Mouse (Mus musculus) midbrain, embryonic 13.5 days (tissue): ENCODE measurements around the gene Nav3. TPM values are rescaled to one million over a fixed set of nuclear protein-coding genes. Genes with fewer than 3 reads are reported as not detected.

ENCODE experiments used
- ATAC-seq: fragments of 200-750 bp; cut with Nextera tagmentation; 2 replicates; pipeline ENCODE4 v1.8.0; 2017; ENCODE audit warnings: mild to moderate bottlenecking, moderate TSS enrichment, moderate library complexity
- H3K27ac ChIP-seq: fragments of 300-500 bp; sonication (generic); 2 replicates; pipeline ENCODE4 v1.5.1; 2015; ENCODE audit warnings: inconsistent platforms, mild to moderate bottlenecking, moderate library complexity
- H3K27me3 ChIP-seq: fragments of 300-500 bp; sonication (generic); 2 replicates; pipeline ENCODE4 v1.6.1; 2015; ENCODE audit warnings: mild to moderate bottlenecking, inconsistent platforms
- H3K36me3 ChIP-seq: fragments of 300-500 bp; sonication (generic); 2 replicates; pipeline ENCODE4 v1.6.1; 2015; ENCODE audit warnings: mild to moderate bottlenecking, inconsistent platforms
- H3K4me1 ChIP-seq: fragments of 300-500 bp; sonication (generic); replicated peaks from 2 replicates; pipeline ENCODE4 v1.6.1; 2015; ENCODE audit warnings: inconsistent platforms
- H3K4me2 ChIP-seq: fragments of 300-500 bp; sonication (generic); replicated peaks from 2 replicates; pipeline ENCODE4 v1.6.1; 2015; ENCODE audit warnings: moderate library complexity, mild to moderate bottlenecking, inconsistent platforms
- H3K4me3 ChIP-seq: fragments of 300-500 bp; sonication (generic); replicated peaks from 2 replicates; pipeline ENCODE4 v1.5.1; 2015; ENCODE audit warnings: mild to moderate bottlenecking, inconsistent platforms
- H3K9ac ChIP-seq: fragments of 300-500 bp; sonication (generic); replicated peaks from 2 replicates; pipeline ENCODE4 v1.6.1; 2015; ENCODE audit warnings: mild to moderate bottlenecking, inconsistent platforms
- H3K9me3 ChIP-seq: fragments of 300-500 bp; sonication (generic); 2 replicates; pipeline ENCODE4 v1.6.1; 2016; ENCODE audit warnings: mild to moderate bottlenecking, inconsistent platforms
- WGBS: fragments of 180-500 bp; shearing (Covaris S2); methylation state at CpG from one replicate; pipeline ENCODE4 v1.1.7; 2015; 5-methylcytosine and 5-hydroxymethylcytosine counted together
- polyA plus RNA-seq: library from polyadenylated mRNA; unstranded; fragments of >200 nt; fragmentation: Nextera tagmentation; extraction: Ambion mirVana; gene quantifications from 2 replicates; pipeline ENCODE4 v1.2.1, GENCODE M21; 2015

The Nav3 gene
- polyA plus RNA-seq, 1 experiment from 2014 or later = 20.2 TPM

DNA sequence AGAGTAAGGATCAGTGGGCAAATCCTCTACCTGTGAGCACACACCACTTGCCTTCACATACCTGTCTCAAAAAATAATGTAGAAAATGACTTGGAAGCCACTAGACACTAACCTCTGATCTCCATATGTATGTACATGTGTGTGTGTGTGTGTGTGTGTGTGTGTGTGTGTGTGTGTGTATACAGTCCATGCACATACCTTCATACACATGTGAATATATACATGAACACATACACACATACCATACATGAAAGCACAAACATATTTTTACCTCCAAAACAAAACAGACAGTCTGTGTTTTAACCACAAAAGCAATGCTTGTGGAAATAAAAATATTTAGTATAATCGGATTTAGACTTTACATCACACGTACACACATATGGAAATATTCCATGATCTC lies 287.1 kb downstream of the Nav3 start:
- peaks cover 9% of the 10 kb centered on the region; the same call in 1 of the 2 replicates for H3K4me1 ChIP-seq
- no peak for ATAC-seq
- WGBS = 94% methylated on average over 2 of the region's 2 CpGs
- no peaks in the 10 kb centered on the region for H3K27me3 ChIP-seq
- no peaks in the 10 kb centered on the region for H3K36me3 ChIP-seq
- H3K4me3 ChIP-seq = no peak overlapping the region
- H3K9me3 ChIP-seq = no peaks in the 10 kb centered on the region
- H3K4me2 ChIP-seq = no peak overlapping the region
- no peak overlapping the region for H3K9ac ChIP-seq
- H3K27ac ChIP-seq = no peak overlapping the region

DNA sequence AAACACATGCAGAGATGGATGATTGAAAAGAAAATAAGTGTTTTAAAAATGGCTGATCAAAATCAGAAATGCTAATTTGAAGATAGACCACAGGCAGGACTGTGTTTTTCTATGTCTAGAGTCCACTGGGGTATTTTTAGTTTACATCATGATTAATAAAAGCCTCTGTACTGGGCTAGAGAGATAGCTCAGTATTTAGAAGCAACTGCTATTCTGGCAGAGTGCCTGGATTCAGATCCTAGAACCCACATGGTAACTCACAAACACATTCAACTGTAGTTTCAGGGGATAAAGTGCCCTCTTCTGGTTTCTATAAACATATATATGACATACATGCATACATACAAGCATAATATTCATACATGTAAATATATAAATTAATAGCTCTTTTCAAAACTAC lies 293.4 kb downstream of the Nav3 start:
- Histone ChIP-seq H3K4me1 (peaks cover 33% of the 10 kb centered on the region), H3K9me3 (no peaks in the 10 kb centered on the region), H3K27me3 (no peaks in the 10 kb centered on the region), H3K9ac (no peak overlapping the region), H3K36me3 (no peaks in the 10 kb centered on the region), H3K4me2 (no peak overlapping the region), H3K4me3 (no peak overlapping the region), H3K27ac (no peak overlapping the region)
- no peak for ATAC-seq

DNA sequence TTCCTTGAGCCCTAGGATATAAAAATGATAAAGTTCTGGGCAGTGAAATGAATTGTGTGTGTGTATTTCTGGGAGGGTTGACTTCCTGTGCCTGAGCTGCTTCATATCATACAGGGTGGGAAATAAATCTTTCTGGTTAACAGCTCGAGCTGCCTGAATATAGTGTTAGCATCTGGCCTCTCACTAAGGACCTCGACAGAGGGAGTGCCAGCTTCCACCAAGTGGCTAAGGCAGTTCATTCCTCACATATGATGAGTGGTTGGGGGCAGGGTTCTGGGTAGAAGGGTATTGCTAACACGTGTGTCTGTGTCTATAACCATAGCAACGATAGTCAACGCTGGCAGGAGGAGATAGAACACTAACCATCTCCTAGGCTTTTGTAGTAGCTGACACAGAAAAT lies 295.1 kb downstream of the Nav3 start:
- Histone ChIP-seq H3K27me3 (no peaks in the 10 kb centered on the region), H3K36me3 (no peaks in the 10 kb centered on the region), H3K4me3 (no peak overlapping the region), H3K9ac (no peak overlapping the region), H3K4me2 (no peak overlapping the region), H3K9me3 (no peaks in the 10 kb centered on the region), H3K4me1 (peaks cover 34% of the 10 kb centered on the region), H3K27ac (peak overlapping the region; percentile 67)
- 61% methylated on average over 5 of the region's 5 CpGs for WGBS
- ATAC-seq = peak; percentile 74

DNA sequence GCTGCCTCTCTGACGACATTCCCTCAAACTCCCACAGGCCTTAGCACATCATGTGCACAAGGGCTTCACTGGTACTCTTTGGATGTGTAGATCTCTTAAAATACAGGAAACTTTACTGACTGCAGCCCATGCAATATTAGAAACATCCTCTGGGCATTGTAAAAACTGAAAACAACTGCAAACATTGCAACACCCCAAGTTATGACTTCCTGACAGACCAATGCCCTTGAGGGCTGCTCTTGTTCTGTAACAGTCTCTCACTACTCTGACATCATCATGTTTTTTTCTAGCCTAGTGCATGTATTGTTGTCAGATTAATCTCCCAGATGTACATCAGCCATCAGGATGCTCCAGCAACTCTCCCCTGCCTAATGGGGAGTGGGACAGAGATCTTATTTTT lies 296.5 kb downstream of the Nav3 start:
- ATAC-seq = no peak
- Histone ChIP-seq H3K4me2 (no peak overlapping the region), H3K36me3 (no peaks in the 10 kb centered on the region), H3K27me3 (no peaks in the 10 kb centered on the region), H3K9ac (no peak overlapping the region), H3K4me3 (no peak overlapping the region), H3K27ac (peak overlapping the region; percentile 60), H3K9me3 (no peaks in the 10 kb centered on the region), H3K4me1 (peaks cover 42% of the 10 kb centered on the region)
- WGBS = 38% methylated on average over 1 of the region's 1 CpGs

DNA sequence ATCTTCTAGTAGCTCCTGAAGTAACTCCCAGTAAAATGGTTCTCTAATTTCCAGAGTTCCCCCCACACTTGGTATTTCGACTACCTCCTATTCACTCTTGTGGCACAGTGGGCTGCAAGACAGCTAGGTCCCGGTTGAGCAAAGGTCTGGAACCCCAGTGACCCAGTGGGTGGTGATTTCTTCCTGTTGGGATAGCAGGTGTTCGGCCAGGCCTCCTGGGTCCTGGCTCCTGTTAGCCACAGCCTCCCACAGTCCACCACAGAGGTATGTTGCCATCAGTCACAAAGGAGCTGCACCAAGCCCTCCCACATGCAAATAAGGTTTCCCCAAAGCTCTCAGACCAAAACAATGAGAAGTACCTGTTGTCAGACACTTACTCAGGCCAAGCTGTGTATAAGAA lies 297.9 kb downstream of the Nav3 start:
- Histone ChIP-seq H3K4me2 (no peak overlapping the region), H3K27ac (0 out of 2 replicates have a peak overlapping the region, but pooled peaks have one; percentile 3), H3K4me3 (no peak overlapping the region), H3K9ac (no peak overlapping the region), H3K4me1 (peaks cover 50% of the 10 kb centered on the region), H3K36me3 (no peaks in the 10 kb centered on the region), H3K9me3 (no peaks in the 10 kb centered on the region), H3K27me3 (no peaks in the 10 kb centered on the region)
- ATAC-seq = no peak
- WGBS = 50% methylated on average over 3 of the region's 3 CpGs

DNA sequence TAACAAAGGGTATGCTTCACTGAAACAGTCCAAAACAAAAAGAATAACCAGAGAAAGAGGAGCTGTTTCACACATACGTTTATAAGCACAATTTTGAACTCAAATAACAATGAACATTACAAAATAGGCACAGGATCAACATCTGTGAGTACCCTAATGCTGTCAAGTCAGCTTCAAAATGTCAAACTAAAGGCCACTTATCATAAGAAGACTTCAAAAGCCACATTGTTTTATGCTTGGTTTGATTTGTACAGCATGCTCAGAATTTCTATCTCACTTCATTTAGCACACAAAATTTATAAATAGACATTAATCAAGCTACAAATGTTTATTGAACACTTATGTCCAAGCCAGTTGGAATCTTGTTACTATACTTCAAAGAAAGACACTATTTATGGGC lies 299.6 kb downstream of the Nav3 start:
- no peaks in the 10 kb centered on the region for H3K9me3 ChIP-seq

DNA sequence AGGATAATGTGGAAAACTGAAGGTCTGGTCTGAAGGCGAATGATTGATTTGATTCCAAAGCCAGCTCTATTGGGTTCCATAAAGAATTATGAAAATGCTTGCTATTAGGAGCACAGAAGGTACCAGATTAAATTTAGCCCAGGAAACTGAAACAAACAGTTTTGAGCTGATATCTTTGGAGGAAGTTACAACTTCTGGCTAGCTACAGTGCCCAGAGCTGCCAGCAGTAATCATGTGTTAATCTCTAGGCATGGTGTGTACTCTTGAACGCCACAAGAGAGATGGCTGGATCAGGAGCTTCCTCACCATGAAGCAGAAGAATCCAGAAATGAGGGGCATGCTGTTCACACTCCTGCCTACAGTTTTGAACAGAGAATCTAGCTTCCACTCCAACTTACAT lies 300.5 kb downstream of the Nav3 start:
- WGBS = 77% methylated on average over 2 of the region's 2 CpGs
- no peak for ATAC-seq
- H3K27me3 ChIP-seq = no peaks in the 10 kb centered on the region
- no peak overlapping the region for H3K4me2 ChIP-seq
- no peak overlapping the region for H3K9ac ChIP-seq
- H3K4me1 ChIP-seq = peaks cover 39% of the 10 kb centered on the region
- H3K4me3 ChIP-seq = no peak overlapping the region
- H3K9me3 ChIP-seq = no peaks in the 10 kb centered on the region
- no peak overlapping the region for H3K27ac ChIP-seq
- no peaks in the 10 kb centered on the region for H3K36me3 ChIP-seq

More for the DNA sequence above, 299.6 kb downstream of the Nav3 start:
- no peak overlapping the region for H3K27ac ChIP-seq
- ATAC-seq = no peak
- H3K4me2 ChIP-seq = no peak overlapping the region
- H3K9ac ChIP-seq = no peak overlapping the region
- WGBS = 33% methylated on average over 1 of the region's 1 CpGs
- H3K36me3 ChIP-seq = no peaks in the 10 kb centered on the region
- H3K4me3 ChIP-seq = no peak overlapping the region
- peaks cover 47% of the 10 kb centered on the region for H3K4me1 ChIP-seq
- H3K27me3 ChIP-seq = no peaks in the 10 kb centered on the region

DNA sequence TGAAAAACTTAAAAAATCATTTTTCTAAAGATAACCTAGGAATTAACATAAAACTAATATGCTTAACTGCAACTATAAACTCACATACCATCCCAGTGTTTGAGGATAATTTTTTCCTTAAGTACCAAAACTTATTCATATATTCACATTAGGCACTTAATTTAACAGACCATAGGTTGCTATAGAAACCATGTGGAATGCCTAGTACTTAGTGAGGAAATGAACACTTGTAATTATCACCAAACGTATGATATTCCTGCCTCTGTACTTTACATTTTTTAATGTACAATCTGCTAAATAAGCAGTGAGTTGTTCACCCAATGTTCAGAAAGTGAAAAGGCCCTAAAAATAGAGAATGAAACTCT lies 301.1 kb downstream of the Nav3 start:
- Histone ChIP-seq H3K4me2 (no peak overlapping the region), H3K27ac (no peak overlapping the region), H3K4me1 (peaks cover 34% of the 10 kb centered on the region), H3K4me3 (no peak overlapping the region), H3K36me3 (no peaks in the 10 kb centered on the region), H3K9me3 (no peaks in the 10 kb centered on the region), H3K27me3 (no peaks in the 10 kb centered on the region), H3K9ac (no peak overlapping the region)
- peak; percentile 73 for ATAC-seq
- WGBS = 31% methylated on average over 1 of the region's 1 CpGs

DNA sequence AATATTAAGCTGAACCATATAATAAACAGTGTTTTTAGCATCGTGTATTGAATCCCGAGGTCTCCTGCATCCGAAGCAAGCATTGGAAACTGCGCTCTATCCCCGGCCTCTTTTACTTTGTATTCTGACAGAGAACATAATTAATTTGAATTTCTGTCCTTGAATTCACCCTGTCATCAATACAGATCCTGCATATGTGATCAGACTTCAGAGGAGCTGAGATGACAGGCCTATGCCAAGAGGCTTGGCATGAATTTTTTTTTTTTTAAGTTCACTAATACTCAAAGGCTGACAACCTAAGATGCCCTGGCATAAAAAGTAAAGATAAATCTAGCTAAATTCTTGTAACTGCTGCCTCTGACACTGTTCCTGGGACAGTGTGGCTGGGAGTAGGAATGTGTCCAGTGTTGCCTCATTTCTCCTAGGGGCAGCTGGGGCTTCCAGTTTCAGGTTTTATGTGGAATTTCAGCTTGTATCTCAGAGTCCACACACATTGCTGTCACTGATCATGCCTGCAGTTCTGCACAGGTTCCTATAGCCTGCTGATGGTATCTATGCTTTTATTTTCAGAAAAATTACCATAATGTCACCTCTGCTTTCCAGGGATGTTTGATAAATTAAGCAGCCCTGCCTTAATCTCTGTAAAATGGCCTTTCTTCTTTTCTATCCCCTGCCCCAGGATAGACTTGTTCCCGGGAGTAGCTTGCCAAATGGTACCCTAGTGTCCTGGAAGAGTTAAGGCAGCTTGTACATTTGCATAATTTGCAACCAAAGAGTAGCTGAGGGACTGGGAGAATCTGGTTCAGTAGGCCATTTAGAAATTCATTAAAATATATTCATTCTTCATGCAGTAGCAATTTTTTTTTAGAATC lies 301.8 kb downstream of the Nav3 start:
- H3K36me3 ChIP-seq = no peaks in the 10 kb centered on the region
- ATAC-seq = peak; percentile 89
- no peak overlapping the region for H3K4me2 ChIP-seq
- no peak overlapping the region for H3K4me3 ChIP-seq
- WGBS = 52% methylated on average over 6 of the region's 6 CpGs
- H3K27me3 ChIP-seq = no peaks in the 10 kb centered on the region
- H3K27ac ChIP-seq = peak overlapping the region; percentile 79
- no peak overlapping the region for H3K9ac ChIP-seq
- H3K9me3 ChIP-seq = no peaks in the 10 kb centered on the region
- H3K4me1 ChIP-seq = peaks cover 28% of the 10 kb centered on the region

DNA sequence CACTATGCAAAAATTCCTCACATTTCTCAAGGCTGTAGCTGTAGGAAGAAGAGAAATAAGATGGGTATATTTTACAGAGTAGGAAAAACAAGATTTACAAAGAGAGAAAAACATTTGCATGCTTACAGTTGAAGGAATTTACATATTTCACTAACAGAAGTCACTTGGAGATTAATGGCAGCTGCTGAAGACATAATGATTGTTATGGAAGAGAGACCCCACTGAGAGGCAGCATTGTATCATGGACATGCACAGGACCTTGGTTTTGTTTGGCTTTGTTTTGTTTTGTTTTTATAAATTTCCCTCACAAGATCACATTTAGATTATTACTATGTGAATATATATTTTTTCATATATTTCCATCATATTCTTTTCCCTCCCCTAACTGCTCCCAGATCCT lies 335.4 kb downstream of the Nav3 start:
- no peaks in the 10 kb centered on the region for H3K9me3 ChIP-seq
- H3K36me3 ChIP-seq = no peaks in the 10 kb centered on the region
- no peak for ATAC-seq
- no peaks in the 10 kb centered on the region for H3K27me3 ChIP-seq
- H3K4me1 ChIP-seq = peaks cover 6% of the 10 kb centered on the region
- no peak overlapping the region for H3K9ac ChIP-seq
- H3K4me2 ChIP-seq = no peak overlapping the region
- H3K27ac ChIP-seq = no peak overlapping the region
- H3K4me3 ChIP-seq = no peak overlapping the region

DNA sequence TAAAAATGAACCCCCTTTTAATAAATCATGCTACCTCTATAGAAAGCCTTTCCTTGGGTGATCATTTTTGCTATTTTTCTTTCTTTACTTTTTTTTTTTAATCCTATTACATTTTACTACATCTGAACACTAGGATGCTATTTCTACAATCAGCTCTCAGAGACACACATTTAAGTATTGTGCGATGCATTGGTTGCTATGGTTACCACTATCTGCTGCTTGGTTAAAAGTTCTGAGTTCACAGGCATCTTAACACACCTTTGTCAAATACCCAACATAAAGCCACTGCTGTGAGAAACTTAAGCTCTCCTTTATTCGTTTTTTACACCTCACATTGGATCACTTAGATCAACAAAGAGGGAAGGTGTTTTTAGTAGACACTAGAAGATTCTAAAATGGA lies 338.7 kb downstream of the Nav3 start:
- 62% methylated on average over 2 of the region's 2 CpGs for WGBS

DNA sequence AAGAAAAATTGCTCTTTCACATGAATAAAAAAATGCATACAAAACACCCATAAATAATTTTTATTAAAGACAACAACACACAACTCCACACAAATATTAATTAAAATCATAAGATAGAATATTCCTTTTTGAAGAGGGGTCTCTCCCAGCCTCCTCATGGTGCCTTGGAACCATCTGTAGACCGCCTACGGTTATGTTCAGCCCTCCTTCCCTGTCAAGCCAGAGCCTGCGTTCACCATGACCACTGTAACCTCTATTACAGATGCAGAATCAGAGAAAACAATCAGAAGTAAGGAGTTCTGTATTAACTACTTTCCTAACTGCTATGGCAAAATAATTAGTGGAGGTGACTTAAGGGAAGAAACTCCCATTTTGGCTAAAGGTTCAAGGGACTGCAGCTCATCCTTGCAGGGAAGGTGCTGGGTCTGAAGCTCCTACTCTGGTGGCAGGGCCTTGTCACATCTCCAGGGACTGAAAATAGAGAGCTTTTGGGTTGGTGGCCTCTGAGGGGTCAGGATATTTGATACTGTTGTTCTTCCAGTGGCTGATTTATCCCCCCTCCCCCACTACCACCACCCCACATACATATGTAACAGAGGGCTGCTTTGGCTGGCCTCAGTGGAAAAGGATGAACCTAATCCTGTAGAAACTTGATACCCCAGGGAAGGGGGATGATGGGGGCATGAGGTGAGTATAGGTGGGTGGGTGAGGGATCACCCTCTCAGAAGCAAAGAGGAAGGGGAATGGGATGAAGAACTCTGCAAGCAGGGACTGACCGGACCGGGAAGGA lies 343.1 kb downstream of the Nav3 start:
- no peak for ATAC-seq
- no peak overlapping the region for H3K9ac ChIP-seq
- no peak overlapping the region for H3K27ac ChIP-seq
- WGBS = 80% methylated on average over 5 of the region's 5 CpGs
- H3K4me2 ChIP-seq = no peak overlapping the region
- no peaks in the 10 kb centered on the region for H3K27me3 ChIP-seq
- H3K36me3 ChIP-seq = no peaks in the 10 kb centered on the region
- H3K4me3 ChIP-seq = no peak overlapping the region
- H3K9me3 ChIP-seq = no peaks in the 10 kb centered on the region
- 0 out of 2 replicates have a peak, but pooled peaks cover 3% of the 10 kb centered on the region for H3K4me1 ChIP-seq

More for the DNA sequence above, 338.7 kb downstream of the Nav3 start:
- H3K36me3 ChIP-seq = no peaks in the 10 kb centered on the region
- ATAC-seq = no peak
- no peaks in the 10 kb centered on the region for H3K27me3 ChIP-seq
- H3K4me3 ChIP-seq = no peak overlapping the region
- no peak overlapping the region for H3K4me2 ChIP-seq
- H3K27ac ChIP-seq = no peak overlapping the region
- no peak overlapping the region for H3K9ac ChIP-seq
- 0 out of 2 replicates have a peak, but pooled peaks cover 3% of the 10 kb centered on the region for H3K4me1 ChIP-seq
- no peaks in the 10 kb centered on the region for H3K9me3 ChIP-seq
